Mouse (Mus musculus): ENCODE measurements around the gene Aldh1l1.

Aldh1l1 gene

DNA sequence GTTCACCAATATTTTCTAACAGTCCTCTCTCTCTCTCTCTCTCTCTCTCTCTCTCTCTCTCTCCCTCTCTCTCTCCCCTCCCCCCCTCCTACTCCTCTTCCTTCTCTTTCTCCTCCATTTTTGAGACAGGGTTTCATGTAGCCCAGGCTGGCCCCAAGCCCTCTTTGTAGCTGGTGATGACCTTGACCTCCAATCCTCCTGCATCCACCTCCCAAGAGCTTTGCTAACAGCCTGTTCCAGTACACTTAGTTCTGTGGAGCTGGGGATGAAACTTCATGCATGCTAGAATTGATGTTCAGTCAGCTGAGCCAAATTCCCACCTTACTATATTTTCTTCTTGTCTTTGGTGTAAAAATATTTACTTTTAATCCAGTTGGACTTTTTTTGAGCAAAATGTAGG, 67.0 kb downstream of the Aldh1l1 start:
- no peak for DNase-seq

DNA sequence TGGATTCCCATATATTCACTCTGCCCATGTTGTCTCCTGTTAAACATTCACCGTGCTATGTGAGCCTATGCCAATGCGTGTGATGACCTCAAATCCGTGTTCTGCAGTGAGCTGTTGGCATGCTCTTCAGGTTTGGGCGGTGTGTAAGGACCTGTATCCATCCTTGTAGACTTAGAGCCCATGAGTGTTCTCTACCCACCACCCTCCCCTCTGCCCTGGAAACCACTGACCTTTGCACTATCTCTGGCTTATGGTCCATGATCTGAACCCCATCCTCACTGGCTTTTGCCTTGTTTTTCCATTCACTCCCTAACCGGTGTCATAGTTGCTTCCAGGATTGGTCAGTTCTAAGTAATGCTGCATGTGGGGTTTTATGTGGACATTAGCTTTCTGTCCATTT, 67.5 kb downstream of the Aldh1l1 start:
- DNase-seq: no peak

DNA sequence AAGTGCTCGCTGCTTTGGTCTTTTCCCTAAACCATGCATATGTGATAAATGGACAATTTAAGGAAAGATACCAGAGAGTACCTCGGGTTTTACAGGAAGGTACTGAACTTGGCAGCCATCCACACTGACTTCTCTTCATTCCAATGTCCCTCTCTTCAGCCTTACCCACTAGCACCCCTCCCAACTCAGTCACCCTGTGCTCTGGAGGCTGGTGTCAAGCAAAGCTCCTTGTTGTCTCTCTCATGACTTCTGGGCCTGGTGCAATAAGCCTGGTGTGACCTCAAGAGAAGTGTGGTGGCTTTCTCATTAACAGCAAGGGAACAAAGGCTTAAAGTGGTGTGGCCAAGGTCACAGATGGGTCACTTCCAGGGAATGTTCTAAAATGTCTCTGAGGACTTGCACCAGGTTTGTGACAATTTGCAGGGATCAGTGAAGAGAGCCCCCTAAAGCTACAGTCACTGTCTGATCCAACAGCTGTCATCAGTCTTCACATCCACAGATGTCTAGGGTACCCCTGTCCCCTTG, 70.4 kb downstream of the Aldh1l1 start:
- DNase-seq: no peak

DNA sequence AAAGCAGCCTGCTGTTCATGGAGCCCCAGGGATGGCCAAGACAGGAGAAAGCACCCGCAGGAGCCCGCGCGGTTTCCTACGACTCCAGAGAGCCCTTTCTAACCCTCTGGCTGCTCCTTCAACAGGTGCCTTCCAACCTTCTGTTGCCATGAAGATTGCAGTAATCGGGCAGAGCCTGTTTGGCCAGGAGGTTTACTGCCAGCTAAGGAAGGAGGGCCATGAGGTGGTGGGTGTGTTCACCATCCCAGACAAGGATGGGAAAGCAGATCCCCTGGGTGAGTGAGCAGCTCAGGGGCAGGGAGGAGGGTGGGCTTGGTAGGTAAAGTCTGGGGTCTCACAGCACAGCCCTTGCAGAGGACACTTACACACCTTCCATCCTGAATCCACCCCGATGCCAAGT, 70.8 kb downstream of the Aldh1l1 start:
- no peak for DNase-seq

DNA sequence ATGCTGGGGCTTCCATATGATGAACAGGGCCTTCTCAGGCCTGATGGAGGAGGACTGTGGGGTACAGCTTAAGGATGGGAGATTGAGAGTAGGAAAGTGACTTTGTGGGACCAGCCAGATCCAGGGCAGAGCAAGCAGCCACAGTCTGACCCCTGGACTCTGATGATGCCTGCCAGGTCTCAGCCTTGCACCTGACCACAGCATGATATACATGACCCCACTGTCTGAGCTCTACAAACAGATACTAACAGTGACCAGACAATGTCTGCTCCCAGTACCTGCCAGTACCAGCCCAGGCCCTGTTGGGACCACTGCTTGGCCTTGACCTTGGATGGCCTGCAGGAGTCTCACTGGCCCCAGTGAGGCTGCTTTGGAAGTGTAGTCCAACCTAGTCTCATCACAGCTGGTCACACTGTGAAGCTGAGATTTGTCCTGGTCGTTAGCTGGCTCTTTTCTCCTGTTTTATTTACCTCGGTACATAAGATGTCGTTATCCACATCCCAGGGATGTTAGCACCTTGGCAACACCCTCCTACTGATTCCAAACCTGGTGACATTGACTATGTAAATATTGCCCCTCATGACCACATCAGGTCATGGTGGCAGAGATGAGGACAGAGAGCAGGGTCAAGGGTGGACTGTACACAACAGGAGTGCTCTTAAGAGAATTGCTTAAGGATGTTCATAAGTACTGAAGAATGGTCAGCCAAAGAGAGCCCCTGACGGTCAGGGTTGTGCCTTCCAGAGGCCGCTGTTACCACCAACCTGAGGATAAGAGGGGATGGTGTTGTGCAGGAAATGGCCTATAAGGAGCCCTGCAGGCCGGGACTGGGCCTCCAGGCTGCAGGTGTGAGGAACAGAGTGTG, 71.8 kb downstream of the Aldh1l1 start:
- DNase-seq: no peak

DNA sequence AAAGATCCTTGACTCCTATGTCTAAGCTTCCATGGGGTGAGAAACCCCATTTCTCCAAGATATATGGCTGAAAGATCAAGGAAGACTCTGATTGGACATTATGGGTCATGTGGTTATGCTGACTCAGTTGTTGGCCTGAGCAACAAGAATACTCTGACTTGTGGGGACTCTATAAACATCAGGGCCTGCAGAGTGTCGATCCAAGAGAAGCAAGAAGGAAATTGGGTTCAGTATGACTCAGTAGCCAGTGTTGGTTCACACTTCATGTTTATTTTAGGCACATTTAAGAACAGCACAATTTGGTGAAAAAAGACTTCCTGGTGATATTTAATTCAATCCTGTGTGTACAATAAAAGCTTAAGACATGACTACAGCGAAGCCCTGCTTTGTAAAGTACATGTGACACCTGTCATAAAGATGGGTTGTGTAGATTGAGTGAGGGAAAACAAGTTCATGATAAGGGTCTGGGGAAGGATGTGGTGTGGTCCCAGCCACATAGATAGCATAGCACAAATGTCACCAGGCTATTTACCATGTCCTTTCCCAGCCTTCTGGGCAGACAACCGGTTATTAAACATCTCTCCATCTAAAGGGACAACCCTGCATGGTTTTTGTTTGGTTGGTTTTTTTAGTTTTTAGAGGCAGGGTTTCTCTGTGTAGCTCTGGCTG, 74.3 kb downstream of the Aldh1l1 start:
- DNase-seq: no peak

DNA sequence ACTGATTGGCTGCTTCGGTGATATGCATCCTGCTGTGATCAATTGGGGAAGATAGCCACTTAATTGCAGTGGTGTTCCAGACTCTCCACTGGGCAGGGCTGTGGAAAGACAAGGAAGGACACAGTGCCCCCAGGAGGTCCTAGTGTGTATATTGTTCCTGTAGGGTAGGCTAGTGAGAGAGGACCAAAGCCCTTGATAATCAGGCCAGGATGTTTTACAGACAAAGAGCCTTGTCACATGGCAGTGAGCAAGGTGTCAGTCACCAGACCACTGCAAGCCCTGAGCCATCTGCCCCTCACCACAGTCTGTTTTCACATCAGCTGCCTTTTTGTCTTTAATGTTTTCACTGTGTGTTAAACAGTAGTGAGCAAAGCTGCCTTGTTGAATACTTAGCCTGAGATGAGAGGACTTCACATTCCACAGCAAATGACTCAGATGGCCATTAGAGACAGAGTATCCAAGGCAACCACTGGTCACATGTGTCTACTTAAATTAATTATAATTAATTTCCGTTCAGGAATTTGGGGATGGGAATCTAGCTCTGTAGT, 75.1 kb downstream of the Aldh1l1 start:
- DNase-seq: no peak

DNA sequence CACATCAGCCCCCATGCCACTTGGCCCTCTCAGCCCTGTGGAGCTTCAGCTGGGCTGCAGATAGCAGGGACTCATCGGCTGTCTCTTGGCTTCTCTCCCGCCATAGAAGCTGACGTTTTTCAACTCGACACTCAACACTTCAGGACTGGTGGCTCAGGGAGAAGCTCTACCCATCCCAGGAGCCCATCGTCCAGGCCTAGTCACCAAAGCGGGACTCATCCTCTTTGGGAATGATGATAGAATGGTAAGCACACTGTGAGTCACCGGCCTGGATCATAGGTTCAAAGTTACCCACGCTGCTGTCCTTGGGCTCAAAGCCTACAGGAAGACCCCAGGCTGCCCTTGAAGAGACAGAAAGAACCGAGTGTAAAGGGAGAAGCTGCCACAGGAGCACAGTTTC, 78.0 kb downstream of the Aldh1l1 start:
- DNase-seq: no peak

DNA sequence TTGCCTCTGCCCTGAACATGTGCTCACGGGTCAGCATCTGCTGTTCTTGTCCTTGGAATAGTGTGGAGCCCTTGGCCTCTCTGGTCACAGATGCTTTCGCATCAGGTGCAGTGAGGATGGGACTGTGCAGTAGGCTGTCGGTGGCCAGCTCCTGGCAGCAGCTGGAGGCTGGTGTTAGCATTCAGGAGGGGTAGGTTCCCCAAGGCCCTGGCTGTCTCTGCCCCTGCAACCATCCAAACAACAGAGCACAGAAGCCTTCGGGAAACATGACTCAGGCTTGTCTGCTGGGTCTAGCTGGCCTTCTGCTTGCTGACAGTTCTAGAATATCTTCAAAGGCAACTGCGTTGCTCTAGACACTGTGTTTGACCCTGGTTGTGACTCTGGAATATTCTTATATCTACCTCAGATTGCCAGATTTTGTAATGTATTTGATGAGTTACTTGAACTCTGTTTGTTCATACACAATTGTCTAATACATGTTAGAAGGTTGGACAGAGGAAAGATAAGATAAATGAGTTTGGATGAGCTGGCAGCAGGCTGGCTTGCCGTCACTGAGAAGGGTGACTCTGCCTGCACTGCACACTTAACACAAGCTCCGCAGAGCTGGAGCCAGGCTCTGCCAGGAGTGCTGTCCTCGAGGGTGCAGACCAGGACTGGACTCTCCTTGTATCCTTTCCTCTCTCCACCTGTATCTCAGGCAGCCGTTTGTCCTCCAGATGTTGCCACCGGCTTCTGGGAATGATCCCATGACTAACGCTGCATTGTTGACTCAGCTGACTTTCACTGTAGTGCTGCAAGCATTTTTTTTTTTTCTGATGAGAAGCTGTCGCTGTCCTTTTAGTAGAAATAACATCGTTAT, 79.4 kb downstream of the Aldh1l1 start:
- no peak for DNase-seq

DNA sequence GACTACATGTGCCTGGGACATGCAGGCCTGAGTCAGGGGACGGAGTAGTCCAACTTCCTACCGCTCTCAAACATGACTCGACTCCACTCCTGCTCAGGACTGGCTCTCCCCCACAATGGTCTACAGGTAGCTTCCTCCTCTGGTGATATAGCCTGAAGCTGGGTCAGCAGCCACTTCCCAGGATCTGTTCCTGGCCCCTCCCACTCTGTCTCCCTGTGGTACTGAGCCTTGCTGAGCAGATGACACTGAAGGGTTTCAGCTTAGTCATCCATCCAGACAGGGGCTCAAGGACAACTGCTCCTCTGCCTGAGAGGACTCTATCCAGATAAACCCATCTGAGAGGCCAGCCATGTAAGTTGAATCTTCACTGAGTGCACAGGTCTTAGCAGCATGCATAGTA, 81.3 kb downstream of the Aldh1l1 start:
- no peak for DNase-seq

DNA sequence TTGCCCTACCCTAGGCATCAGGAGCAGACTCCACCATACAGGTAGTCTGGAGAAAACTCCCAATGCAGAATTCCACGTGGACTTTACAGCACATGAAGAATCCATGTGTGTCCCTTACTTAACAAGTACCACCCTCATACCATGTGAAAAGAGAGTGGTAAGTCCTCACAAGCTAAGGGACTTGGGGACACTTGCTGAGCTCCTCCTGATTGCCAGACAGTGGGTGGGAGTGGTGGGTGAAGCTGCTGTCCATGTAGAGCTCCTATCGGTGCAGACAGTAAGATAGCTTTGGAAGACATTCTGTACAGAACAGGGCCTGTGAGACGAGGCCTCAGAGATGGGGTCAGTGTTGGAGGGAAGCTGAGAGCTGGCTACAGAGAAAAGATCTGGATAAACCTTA, 81.7 kb downstream of the Aldh1l1 start:
- no peak for DNase-seq

DNA sequence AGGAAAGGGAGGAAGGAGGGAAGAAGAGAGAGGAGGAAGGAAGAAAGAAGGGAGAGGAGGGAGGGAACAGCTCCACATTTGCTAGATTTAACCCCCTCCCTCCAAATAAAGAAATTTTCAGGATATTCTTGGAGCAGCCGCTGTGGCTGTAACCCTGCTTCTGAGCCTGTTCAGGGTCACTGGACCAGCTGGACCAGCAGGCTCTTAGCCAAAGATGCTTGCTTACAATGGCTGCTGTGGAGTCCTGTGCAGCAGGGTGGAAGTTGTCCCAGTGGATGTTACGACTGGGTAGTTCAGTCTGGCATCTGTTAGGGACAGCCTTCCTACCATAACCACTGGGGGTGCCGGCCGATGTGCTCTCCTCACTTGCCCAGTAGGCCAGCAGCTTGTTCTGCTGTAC, 82.5 kb downstream of the Aldh1l1 start:
- no peak for DNase-seq

DNA sequence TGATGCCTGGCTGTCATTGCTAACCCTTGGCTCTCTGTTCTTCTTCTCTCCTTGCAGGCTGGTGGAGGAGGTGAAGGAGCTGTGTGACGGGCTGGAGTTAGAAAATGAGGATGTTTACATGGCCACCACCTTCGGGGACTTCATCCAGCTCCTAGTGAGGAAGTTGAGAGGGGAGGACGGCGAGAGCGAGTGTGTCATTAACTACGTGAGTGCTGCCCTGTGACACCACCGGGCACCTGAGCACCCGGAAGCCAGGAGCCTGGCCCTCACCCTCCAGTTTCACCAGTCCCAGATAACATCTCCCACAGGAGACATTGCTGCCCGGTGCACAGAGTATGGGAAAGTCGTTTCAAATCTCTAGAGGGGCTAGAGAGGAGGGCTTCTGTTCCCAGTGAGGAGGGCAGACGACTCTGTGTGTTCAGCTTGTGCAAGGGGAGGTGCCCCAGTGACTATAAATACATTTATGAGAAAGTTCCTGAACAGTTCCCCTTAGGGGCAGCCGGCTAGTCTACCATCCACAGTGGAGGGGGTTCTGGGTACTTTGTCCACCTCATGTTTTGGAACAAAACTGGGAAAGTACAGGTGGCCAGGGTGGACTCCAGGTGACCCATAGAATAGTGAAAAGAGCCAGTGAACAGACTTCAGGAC, 83.6 kb downstream of the Aldh1l1 start:
- DNase-seq: no peak

DNA sequence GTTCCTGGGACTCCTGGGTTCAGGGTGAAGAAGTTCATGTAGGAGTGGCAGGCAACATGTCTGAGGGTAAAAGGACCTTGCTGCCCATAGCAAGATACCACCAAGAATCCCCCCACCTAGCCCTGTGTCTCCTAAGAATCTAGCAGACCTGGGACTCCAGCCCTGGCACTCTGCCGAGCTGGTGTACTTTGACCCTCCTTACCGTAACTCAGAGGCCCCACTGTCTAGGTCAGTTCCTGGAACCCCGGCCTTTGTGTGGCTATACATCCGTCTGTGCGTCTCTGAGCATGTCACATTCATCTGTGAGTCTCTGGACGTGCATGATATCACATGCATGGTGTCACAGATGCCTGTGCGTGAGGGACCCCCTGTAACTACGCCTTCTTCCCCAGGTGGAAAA, 84.2 kb downstream of the Aldh1l1 start:
- DNase-seq: no peak

DNA sequence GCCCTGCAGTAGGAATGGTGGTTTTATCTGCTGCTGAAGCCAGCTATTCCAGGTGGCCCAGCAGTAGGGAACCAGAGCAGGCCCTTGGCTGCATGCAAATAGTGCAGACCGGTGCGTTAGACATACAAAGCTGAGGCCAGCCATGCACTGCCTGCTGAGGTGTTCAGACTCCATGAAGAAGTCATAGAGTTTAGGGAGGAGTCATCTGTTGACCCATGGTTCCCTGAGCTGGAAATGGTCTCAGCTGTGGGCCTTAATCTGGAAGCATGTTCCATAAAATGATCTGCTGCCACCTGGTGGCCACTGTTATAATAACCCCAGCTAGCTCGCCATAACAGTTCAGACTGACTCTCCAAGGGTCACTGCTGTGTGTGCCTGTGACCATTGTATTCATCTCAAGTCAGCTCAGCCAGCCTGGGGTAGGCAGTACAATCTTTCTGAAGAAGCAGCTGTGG, 89.1 kb downstream of the Aldh1l1 start:
- DNase-seq: peak; percentile 63

DNA sequence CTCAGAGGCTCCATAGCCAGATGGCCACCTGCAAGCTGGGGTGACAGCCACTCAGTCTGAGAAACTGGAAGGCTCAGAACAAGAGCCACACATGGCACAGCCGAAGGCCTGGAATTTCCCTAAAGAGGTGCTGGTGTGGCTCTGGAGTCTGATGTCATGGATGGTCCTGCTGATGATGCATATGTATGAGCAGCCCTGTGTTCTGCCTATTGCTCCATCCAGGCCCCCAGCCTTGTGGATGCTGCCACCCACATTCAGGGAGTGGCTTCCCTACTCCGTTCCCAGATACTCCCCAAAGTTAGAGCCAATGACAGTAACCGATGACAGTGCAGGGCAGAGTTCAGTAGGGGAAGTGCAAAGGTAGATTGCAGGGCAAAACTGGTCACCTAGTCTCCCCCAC, 91.9 kb downstream of the Aldh1l1 start:
- no peak for DNase-seq

DNA sequence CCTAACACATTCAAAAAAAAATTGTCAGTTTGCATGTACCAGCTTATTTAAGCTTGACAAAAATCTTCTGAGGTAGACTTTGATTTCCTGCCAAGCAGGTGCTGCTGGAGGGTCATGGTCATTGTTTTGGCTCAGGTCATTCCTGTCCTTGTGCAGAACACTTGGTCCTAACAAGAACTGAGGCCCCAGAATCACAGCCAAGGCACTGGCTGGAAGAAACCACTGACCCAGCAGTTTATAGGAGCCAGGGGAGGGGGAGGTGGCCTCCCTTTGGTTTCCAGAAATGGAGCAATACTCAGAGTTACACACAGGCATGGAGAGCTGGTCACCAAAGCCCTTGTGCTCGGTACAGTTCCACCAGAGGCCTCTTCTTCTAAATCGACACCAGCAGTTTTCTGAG, 96.1 kb downstream of the Aldh1l1 start:
- DNase-seq: no peak

DNA sequence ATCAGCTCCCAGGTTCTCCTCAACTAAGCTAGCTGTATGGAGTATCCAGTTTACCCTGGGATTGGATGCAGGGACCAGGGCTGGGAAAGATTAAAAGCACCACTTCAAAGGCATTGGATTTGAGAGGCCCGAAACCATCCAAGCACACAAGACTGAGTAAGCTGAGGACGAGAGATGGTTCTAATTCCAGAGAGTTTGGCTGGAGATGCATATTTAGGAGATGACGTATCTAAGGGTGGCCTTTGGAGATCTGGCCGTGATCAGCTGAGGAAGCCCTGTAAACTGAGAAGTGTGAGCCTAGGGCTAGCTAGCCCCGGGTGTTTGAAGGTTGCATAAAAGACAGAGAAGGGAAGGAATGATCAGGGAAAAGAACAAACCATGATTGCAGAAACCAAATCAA, 101.9 kb downstream of the Aldh1l1 start:
- no peak for DNase-seq

DNA sequence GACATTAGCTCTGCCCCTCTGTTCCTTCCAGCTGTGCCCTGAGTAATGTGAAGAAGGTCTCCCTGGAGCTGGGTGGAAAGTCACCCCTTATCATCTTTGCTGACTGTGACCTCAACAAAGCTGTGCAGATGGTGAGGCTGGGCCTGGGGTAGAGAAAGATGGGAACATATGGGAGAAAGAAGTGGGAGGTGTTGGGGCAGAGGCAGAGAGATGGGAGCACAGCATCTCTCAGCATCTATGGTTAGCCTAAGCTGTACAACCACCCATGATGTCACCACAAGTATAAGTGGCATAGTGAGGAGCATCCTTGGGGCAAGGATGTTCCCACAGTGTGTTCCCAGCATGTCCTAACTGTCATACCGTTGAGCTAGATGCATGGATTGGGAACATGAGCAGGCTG, 104.5 kb downstream of the Aldh1l1 start:
- no peak for DNase-seq

DNA sequence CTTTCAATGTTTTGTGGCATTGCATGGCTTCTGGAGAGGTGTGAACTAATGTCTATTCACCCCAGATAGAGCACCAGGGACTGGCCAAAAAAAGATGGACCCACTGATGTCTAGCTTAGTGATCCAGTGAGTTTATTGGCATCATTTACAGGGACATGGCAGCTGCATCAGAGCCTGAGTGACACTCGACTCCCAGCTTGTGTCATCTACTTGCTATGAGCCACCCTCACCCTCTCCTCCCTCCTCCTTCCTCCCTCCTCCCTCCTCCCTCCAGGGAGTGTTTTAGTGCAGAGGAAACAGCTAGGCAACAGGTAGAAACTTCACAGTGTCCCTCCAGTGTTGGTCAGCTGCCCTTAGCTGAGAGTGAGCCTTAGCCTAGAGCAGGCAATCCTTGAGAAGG, 108.7 kb downstream of the Aldh1l1 start:
- no peak for DNase-seq

DNA sequence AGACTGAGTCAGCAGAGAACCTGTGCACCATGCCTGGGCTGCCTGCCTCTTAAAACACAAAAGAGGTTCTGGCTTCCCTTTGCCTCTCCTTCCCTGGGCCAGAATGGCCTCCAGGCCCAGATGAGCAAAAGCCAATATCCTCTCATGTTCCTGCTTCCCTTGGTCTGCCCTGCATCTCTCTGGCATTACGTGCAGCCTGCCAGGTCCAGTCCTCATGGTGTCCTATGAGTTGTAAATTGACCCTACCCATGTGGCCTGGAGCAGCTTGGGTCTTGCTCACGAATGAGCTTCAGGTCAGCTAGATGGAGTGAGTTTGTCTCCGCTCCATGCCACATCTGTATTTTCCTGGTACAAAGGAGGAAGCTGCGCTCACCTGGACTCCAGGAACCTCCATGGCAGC, 110.8 kb downstream of the Aldh1l1 start:
- no peak for DNase-seq

DNA sequence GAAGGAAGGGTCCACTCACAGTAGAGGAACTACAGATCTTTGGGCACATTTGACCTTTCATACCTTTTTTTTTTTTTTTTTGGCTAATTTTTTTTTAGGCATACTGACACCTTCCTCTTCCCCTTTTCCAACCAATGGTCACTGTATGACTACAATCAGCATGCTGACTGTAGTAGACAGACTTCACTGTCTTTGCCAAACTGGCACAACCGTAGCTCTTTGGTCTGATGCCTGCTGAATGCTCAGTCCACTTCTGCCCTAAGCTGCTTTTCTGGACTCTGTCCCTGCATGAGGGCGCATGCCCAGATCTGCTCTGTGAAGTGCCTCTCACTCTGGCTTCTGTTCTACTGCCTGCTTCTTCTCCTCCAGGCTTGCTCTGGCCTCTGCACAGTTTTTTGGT, 111.4 kb downstream of the Aldh1l1 start:
- no peak for DNase-seq

DNA sequence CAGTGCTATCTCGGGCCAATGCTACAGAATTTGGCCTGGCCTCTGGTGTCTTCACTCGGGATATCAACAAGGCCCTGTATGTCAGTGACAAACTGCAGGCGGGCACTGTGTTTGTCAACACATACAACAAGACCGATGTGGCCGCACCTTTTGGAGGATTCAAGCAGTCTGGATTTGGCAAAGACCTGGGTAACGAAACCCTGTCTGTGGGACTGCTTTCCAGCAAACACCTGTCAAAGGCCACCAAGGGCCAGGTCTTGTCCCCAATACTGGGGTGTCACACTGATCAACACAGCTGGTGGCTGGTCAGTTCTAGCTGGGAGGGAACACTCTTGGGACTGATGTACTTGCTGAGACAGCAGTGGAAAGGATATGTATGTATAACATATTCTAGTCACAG, 112.0 kb downstream of the Aldh1l1 start:
- DNase-seq: no peak

All from thymus, postnatal 25 days (tissue).